Mouse (Mus musculus): ENCODE data around the gene Acan.

Gene Acan

GRCm38 (mm10) chr7:79139891-79140591 is 86.8 kb downstream of the Acan start:
- no peak for DNase-seq (ENCODE audit: low read depth, low spot score)

GRCm38 (mm10) chr7:79140897-79141296 is 87.6 kb downstream of the Acan start:
- DNase-seq (ENCODE audit: low read depth, low spot score), result peak; percentile 71

- no peak for DNase-seq (ENCODE audit: low read depth, low spot score)
Observed at GRCm38 (mm10) chr7:79147011-79147837, 93.9 kb downstream of the Acan start.

- DNase-seq (ENCODE audit: low read depth, low spot score), result no peak
Observed at GRCm38 (mm10) chr7:79147931-79148653, 94.8 kb downstream of the Acan start.

GRCm38 (mm10) chr7:79148711-79149266 is 95.5 kb downstream of the Acan start, which contains the start of gene Mfge8:
Mfge8 (minus strand) TSS chr7:79149060.
- DNase-seq (ENCODE audit: low read depth, low spot score), result peak; percentile 65

GRCm38 (mm10) chr7:79149522-79149921 is 96.2 kb downstream of the Acan start:
- DNase-seq (ENCODE audit: low read depth, low spot score), result no peak

GRCm38 (mm10) chr7:79159406-79159805 is 106.1 kb downstream of the Acan start:
- no peak for DNase-seq (ENCODE audit: low read depth, low spot score)
